Mouse (Mus musculus) liver, postnatal 0 days (tissue): ENCODE results near the gene Dab1.

Experiments
- CTCF ChIP-seq: sonication (generic); IDR thresholded peaks from 2 replicates; pipeline ENCODE4 v1.5.1; 2016; ENCODE audit warnings: antibody characterized with exemption, low read depth
- EP300 ChIP-seq: IDR thresholded peaks from 2 replicates; pipeline ENCODE4 v1.6.1; 2016; ENCODE audit warnings: antibody characterized with exemption, low read depth, mild to moderate bottlenecking

- no peak for TF ChIP-seq CTCF
- TF ChIP-seq EP300 = no peak
Measured at GRCm38 (mm10) chr4:104724258-104724657, 1105.1 kb downstream of the Dab1 start.
